Mouse (Mus musculus): ENCODE data around the gene Dnttip2.
"Not testable (repeated sequence)": the region's sequence is repeated elsewhere in the genome, so short reads cannot be mapped to it uniquely, and the experiment has no call there.

Gene Dnttip2

GRCm38 (mm10) chr3:122289344-122289743 lies 15.2 kb downstream of the Dnttip2 start:
- in situ Hi-C loops (cut with MseI, MboI): not testable (repeated sequence)

GRCm38 (mm10) chr3:122290696-122291095 lies 16.5 kb downstream of the Dnttip2 start:
- in situ Hi-C loops (cut with MseI, MboI): loop anchor here (10.0 kb wide), 1 partner anchor 344 kb away; no protein-coding TSS in a partner anchor

GRCm38 (mm10) chr3:122291828-122292227 lies 17.6 kb downstream of the Dnttip2 start:
- in situ Hi-C loops (cut with MseI, MboI): loop anchor here (10.0 kb wide), 1 partner anchor 343 kb away; no protein-coding TSS in a partner anchor

- in situ Hi-C loops (cut with MseI, MboI): loop anchor here (10.0 kb wide), 1 partner anchor 342 kb away; no protein-coding TSS in a partner anchor
Measured at GRCm38 (mm10) chr3:122292300-122293222, 18.4 kb downstream of the Dnttip2 start.

- in situ Hi-C loops (cut with MseI, MboI): loop anchor here (10.0 kb wide), 1 partner anchor 341 kb away; no protein-coding TSS in a partner anchor
Measured at GRCm38 (mm10) chr3:122293223-122293953, 19.2 kb downstream of the Dnttip2 start.

- in situ Hi-C loops (cut with MseI, MboI): loop anchor here (10.0 kb wide), 1 partner anchor 341 kb away; no protein-coding TSS in a partner anchor
Measured at GRCm38 (mm10) chr3:122293954-122294850, 20.0 kb downstream of the Dnttip2 start, which contains the start of gene Bcar3. Gene Bcar3 (plus strand): TSS chr3:122294136.

GRCm38 (mm10) chr3:122295511-122295910 lies 21.3 kb downstream of the Dnttip2 start:
- in situ Hi-C loops (cut with MseI, MboI): loop anchor here (10.0 kb wide), 1 partner anchor 339 kb away; no protein-coding TSS in a partner anchor

- in situ Hi-C loops (cut with MseI, MboI): loop anchor here (10.0 kb wide), 1 partner anchor 338 kb away; no protein-coding TSS in a partner anchor
Measured at GRCm38 (mm10) chr3:122296979-122297378, 22.8 kb downstream of the Dnttip2 start.

GRCm38 (mm10) chr3:122300983-122301919 lies 27.1 kb downstream of the Dnttip2 start:
- in situ Hi-C loops (cut with MseI, MboI): no loop called here

- in situ Hi-C loops (cut with MseI, MboI): no loop called here
Measured at GRCm38 (mm10) chr3:122304560-122304959, 30.4 kb downstream of the Dnttip2 start.

GRCm38 (mm10) chr3:122307894-122308671 lies 33.9 kb downstream of the Dnttip2 start:
- in situ Hi-C loops (cut with MseI, MboI): no loop called here

GRCm38 (mm10) chr3:122308981-122309380 lies 34.8 kb downstream of the Dnttip2 start:
- in situ Hi-C loops (cut with MseI, MboI): no loop called here

GRCm38 (mm10) chr3:122312078-122312477 lies 37.9 kb downstream of the Dnttip2 start:
- in situ Hi-C loops (cut with MseI, MboI): loop anchor here (5.0 kb wide), 1 partner anchor 155 kb away; no protein-coding TSS in a partner anchor

- in situ Hi-C loops (cut with MseI, MboI): loop anchor here (5.0 kb wide), 1 partner anchor 154 kb away; no protein-coding TSS in a partner anchor
Measured at GRCm38 (mm10) chr3:122312936-122313629, 38.9 kb downstream of the Dnttip2 start.

GRCm38 (mm10) chr3:122313936-122314335 lies 39.7 kb downstream of the Dnttip2 start:
- in situ Hi-C loops (cut with MseI, MboI): loop anchor here (5.0 kb wide), 1 partner anchor 153 kb away; no protein-coding TSS in a partner anchor

GRCm38 (mm10) chr3:122316621-122317020 lies 42.4 kb downstream of the Dnttip2 start:
- in situ Hi-C loops (cut with MseI, MboI): no loop called here

- in situ Hi-C loops (cut with MseI, MboI): no loop called here
Measured at GRCm38 (mm10) chr3:122317339-122317738, 43.2 kb downstream of the Dnttip2 start.

GRCm38 (mm10) chr3:122322226-122322625 lies 48.0 kb downstream of the Dnttip2 start:
- in situ Hi-C loops (cut with MseI, MboI): no loop called here

Data from mouse trophoblast stem cell (cell line).